Mouse (Mus musculus): ENCODE data around the gene Lrpprc.

DNA sequence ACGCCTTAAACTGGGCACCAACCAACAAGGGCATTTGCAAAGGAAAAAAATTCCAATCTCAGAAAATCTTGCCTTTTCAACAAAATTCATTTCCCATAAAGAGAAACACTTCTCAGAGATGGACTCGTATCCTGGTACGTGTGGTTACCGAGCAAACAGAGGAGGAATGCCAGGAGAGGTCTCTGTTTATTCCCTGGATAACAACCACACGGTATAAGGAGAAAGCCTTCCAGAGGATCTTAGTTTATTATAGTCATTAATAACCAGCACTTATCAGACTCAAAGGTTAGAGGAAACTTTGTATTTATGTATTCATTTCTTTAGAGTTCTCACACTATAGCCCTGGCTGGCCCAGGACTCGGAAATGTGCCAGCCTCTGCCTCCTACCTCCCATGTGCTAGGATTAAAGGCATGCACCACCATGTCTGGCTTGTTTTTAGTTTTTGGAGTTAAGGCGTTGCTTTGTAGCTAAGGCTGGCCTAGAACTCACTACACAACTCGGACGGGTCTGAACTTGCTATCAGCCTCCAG lies 42.4 kb downstream of the Lrpprc start:
- no peak for TF ChIP-seq CHD2 (IDR thresholded peaks at IDR 0.05; ENCODE audit: low read depth, low read length)
- no peak for TF ChIP-seq MAFK (IDR thresholded peaks at IDR 0.05; ENCODE audit: insufficient read depth, low read depth, low read length)
- TF ChIP-seq HCFC1 (IDR thresholded peaks at IDR 0.05; ENCODE audit: borderline replicate concordance, insufficient read depth, low read length): no peak
- no peak for TF ChIP-seq ZNF384 (IDR thresholded peaks at IDR 0.05; ENCODE audit: low read depth, low read length)
- no peak for TF ChIP-seq ZC3H11A (IDR thresholded peaks at IDR 0.05; ENCODE audit: borderline replicate concordance, low read depth, low read length)

Measured in ES-E14 (cell line).